Mouse (Mus musculus): Measurements from ENCODE around the gene Unk.

DNA sequence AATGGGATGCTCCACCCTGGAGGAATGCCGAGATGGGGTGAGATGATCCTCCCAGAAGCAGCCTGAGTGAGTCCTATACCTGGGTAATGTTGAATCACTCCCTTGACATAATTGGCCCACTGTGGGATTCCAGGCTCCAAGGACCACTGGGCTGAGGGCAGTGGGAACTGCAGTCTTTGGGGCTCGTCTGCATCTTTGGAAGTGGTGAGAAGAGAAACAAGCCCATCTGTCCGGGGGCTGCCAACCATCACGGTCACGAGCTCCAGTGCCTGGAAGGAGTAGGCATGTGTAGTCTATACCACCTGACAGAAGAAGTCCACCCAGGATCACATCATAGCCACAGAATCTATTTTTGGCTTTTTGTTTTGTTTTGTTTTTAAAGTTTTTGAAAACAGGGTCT is 19.2 kb upstream of the Unk start:
- TF ChIP-seq CTCF (conservative IDR thresholded peaks at IDR 0.05; ENCODE audit: low read length) = no peak
- no peak for TF ChIP-seq POU5F1 (IDR thresholded peaks at IDR 0.05; ENCODE audit: borderline replicate concordance, low read length)
- no peak for TF ChIP-seq NANOG (IDR thresholded peaks at IDR 0.05; ENCODE audit: borderline replicate concordance, low read length)

Measured in E14TG2a.4 (cell line).